Mouse (Mus musculus) cerebellum, adult (tissue): ENCODE data around the gene Rfx7.

ENCODE experiments used
- ATAC-seq: cut with Nextera tagmentation; 2 replicates; pipeline ENCODE4 v1.9.2; 2017; ENCODE audit warnings: mild to moderate bottlenecking, moderate library complexity, mixed read lengths; ENCODE audit not compliant: insufficient number of reproducible peaks, low FRiP score, low TSS enrichment

The Rfx7 gene

DNA sequence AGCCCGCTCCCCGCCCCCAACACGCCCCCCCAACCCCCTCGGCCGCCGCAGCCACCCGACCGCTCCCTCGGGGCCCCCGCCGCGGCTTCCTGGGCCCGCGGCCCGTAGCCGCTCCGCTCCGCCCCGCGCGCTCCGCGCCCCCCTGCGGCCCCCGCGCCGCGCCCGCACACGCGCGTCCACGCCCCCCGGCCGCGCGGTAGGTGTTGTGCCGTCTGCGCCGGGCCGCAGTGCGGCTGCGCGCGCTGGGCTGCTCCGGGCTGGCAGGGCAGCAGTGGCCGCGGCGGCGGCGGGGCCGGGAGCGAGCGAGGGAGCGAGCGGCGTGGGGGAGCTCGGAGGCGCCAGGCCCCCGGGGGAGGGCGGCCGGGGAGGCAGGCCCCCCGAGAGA is at the start of gene Rfx7:
Gene Rfx7 (plus strand): TSS at position 245 of the 385 bp plus-strand sequence.
- ATAC-seq, result peak; percentile 74

GRCm38 (mm10) chr9:72488523-72488922 is 43.5 kb upstream of the Rfx7 start:
- ATAC-seq, result no peak

- no peak for ATAC-seq
Observed at GRCm38 (mm10) chr9:72489131-72489530, 42.9 kb upstream of the Rfx7 start.

GRCm38 (mm10) chr9:72491559-72492193 is 40.4 kb upstream of the Rfx7 start:
- ATAC-seq, result peak; percentile 99

GRCm38 (mm10) chr9:72492194-72492565 is 39.9 kb upstream of the Rfx7 start, which contains the start of gene Tex9:
TSS of gene Tex9 (minus strand) at chr9:72492212.
- 0 out of 2 replicates have a peak, but pooled peaks have one; percentile 34 for ATAC-seq

- ATAC-seq, result no peak
Observed at GRCm38 (mm10) chr9:72493465-72493864, 38.6 kb upstream of the Rfx7 start.

DNA sequence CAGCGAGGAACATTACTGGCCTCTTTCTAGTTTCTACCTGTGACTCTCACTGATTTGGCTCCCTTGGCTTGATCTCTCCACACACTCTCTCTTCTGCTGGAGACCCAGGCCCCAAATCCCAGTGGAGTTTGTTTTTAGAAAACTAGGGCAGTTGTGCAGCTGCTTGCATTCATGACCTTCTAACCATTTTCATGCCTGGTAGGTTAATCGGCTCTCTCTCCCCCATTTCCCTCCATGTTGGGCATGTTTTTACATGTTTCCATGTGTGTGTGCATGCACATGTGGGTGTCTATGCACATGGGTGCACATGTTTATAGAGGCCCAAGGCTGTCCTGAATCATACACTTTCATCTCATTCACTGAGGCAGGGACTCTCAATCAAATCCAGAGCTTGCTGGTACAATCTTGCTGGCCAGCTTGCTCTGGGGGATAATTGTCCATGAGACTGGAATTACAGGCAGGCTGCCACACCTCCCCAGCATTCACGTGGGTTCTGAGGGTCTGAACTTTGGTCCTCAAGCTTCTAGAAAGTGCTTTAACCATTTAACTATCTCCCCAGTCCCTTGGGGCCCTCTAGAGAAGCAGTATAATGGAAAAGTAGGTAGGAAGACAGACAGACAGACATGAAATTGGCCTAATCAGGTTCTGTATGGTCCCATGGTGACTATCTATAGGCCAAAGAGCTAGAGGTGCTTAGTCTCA is 37.9 kb upstream of the Rfx7 start:
- ATAC-seq, result no peak

GRCm38 (mm10) chr9:72496691-72497090 is 35.3 kb upstream of the Rfx7 start:
- ATAC-seq, result no peak

DNA sequence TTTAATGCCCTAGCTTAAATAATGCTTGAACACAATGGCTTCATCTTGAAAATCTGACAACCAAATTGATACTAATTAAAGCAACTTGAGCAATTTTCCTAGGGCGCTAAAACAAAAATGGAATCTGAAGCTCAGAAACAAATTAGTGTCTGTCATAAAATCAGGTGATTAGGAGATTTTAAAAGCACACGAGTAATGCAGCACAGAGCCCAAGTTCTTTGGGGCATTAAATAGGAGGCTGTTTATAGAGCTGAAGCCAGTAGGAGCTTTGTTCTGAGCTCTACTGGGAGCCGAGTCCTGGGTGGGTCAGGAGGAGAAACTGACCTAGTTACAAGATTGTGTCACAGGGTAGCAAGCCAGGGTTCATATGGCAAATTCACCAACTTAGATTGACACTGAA is 34.9 kb upstream of the Rfx7 start:
- no peak for ATAC-seq

GRCm38 (mm10) chr9:72512229-72512981 is 19.6 kb upstream of the Rfx7 start:
- no peak for ATAC-seq

DNA sequence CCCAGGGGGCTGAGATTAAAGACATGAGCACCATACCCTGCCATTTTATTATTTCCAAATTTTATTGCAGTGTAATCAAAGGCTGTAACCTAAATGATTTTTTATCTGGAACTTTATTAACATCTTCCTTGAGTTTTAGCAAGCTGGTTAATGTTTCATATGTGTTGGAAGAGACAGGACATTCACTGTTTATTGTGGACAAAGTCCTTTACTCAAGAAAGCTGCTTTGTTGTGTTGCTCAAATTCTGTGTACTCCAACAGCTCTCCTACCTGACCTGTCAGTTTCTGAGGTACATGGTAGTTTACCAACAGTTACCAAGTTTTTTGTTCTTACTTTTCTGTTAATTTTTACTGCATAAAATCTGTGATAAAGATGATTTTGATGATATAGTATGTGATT is 16.7 kb upstream of the Rfx7 start:
- no peak for ATAC-seq

GRCm38 (mm10) chr9:72519246-72519645 is 12.8 kb upstream of the Rfx7 start:
- ATAC-seq, result no peak

- no peak for ATAC-seq
Observed at GRCm38 (mm10) chr9:72520849-72521248, 11.2 kb upstream of the Rfx7 start.

DNA sequence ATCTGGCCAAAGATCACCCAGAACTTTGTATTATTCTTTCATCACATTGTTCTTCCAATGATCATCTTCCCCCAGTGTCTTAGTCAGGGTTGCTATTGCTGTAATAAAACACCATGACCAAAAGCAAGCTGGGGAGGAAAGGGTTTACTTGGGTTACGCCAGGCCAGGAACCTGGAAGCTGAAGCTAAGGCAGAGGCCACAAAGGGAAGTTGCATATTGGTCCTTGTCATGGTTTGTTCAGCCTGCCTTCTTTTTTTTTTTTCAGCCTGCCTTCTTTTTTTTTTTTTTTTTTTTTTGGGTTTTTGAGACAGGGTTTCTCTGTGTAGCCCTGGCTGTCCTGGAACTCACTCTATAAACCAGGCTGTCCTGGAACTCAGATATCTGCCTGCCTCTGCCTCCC is 5.9 kb upstream of the Rfx7 start:
- no peak for ATAC-seq

- ATAC-seq, result peak; percentile 43; the same call in 1 of the 2 replicates
Observed at GRCm38 (mm10) chr9:72530237-72530636, 1.8 kb upstream of the Rfx7 start.

- ATAC-seq, result no peak
Observed at GRCm38 (mm10) chr9:72530824-72531223, 1.2 kb upstream of the Rfx7 start.

DNA sequence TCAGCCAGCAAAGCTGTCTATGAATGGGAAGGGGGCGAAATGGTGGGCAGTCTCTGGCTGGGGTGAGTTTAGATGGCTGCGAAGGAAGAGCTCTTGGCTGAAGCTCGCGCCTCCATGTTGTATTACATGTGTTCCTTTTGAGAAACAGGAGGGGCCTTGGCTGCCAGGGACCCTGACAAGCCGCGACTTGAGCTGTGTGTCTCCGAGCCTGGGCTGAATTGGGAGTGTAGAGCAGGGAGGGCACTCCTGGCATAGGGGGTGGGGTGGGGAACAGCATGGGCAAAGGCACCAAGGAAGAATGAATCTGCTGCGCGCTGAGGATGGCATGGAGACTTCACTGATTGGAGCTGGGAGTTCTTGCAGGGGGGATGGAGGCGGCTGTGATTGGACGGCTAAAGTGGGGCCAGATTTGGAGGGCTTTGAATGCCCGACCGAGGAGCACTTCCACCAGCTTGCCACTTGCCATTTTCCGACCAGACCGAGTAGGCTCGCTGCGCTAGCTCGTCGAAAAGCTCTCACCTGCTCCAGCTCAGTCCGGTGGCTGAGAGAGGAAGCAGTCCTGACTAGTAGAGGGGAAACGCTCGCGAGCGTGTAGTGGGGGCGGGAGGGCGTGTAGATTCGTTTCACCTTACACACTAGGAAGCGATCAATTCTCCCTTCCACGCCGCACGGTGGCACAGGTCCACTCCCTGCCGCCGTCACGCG is 597 bp upstream of the Rfx7 start:
- ATAC-seq, result peak; percentile 76

- 0 out of 2 replicates have a peak, but pooled peaks have one; percentile 32 for ATAC-seq
Observed at GRCm38 (mm10) chr9:72532381-72533088, 495 bp downstream of the Rfx7 start.

GRCm38 (mm10) chr9:72533089-72533415 is 1.0 kb downstream of the Rfx7 start:
- ATAC-seq, result no peak

DNA sequence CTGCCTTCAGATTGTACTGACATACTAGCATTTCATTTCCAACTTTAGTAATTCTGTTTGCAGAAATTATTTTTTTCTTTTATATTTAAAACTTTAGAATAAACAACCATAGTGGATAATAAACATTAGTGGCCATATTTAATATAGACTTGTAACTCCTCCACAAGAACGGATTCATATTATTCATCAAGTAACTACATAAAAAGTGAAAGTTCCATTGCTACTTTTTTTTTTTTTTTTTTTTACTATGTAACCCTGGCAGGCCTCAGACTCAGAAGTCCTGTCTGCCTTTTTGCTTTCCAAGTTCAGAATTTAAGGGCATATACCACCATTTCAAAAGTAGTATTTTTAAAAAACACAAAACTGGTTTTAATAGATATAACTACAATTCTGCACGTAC is 2.9 kb downstream of the Rfx7 start:
- ATAC-seq, result no peak
